Comparison of ENCODE assay signal across 9 mouse cellular contexts in the genomic region with DNA sequence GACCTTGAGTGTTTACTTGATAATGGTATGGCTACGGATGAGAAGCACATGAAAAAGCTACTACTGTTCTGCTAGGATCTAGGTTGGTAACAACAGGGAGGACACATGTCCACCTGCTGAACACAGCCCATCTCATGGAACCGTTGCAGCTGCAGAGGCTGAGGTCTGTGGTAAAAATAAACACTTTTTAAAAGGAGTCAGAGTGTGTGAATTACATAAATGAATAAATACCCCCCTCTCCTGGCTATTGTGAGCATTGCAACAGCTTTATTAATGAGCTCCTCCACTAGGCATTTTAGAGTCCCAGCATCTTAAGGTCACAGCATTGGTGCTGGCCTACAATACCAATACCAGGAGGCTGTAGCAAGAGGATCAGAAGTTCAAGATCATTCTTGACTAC. TPM values are rescaled to one million over a fixed set of nuclear protein-coding genes. Genes with fewer than 3 reads are reported as not detected.
A peak's percentile ranks its signal among the peaks of the same experiment; 100 is the strongest.
DNase-seq lines count a peak whose midpoint lies in the region; ATAC-seq and TF ChIP-seq lines count a peak whose summit lies in the region.
"Had no signal": no experiment of that assay in that cellular context is flagged by ENCODE, and none has a peak within 500 bp of the region (broad histone marks: within the 10 kb centered on the region; RNA-seq: fewer than 3 reads in every experiment).

No protein-coding gene starts in this region.

- TF ChIP-seq CTCF in bone marrow macrophage, adult 2 months (IDR thresholded peaks at IDR 0.05; ENCODE audit: low read depth, low read length), result peak; percentile 54; the same call in 1 of the 2 replicates
- peak; percentile 83 for TF ChIP-seq CTCF in forebrain, postnatal 0 days (IDR thresholded peaks at IDR 0.05; ENCODE audit: low read depth)
- peak; percentile 83 for TF ChIP-seq CTCF in hindbrain, postnatal 0 days (IDR thresholded peaks at IDR 0.05; ENCODE audit: low read depth)
- peak; percentile 84 for TF ChIP-seq CTCF in left cerebral cortex, adult 2 months (IDR thresholded peaks at IDR 0.05)

- no peak overlapping the region for H3K27ac ChIP-seq in limb, embryonic 11.5 days (replicated peaks; ENCODE audit: low read depth, low read length)
- H3K27ac ChIP-seq in limb, embryonic 10.5 days, result no peak overlapping the region
- no peak overlapping the region for H3K27ac ChIP-seq in bone marrow macrophage, adult 2 months (ENCODE audit: insufficient read depth, low read depth, low read length)
- H3K27ac ChIP-seq in forebrain, postnatal 0 days (ENCODE audit: low read depth, low read length), result no peak overlapping the region
- no peak overlapping the region for H3K27ac ChIP-seq in hindbrain, postnatal 0 days
- H3K27ac ChIP-seq in left cerebral cortex, adult 2 months, result no peak overlapping the region
- H3K27ac ChIP-seq in midbrain, embryonic 12.5 days (replicated peaks), result no peak overlapping the region
- no peak overlapping the region for H3K27ac ChIP-seq in stomach, embryonic 16.5 days (ENCODE audit: low read length)

- no peaks in the 10 kb centered on the region for H3K4me1 ChIP-seq in limb, embryonic 11.5 days (ENCODE audit: control insufficient read depth, insufficient read depth, low read length)
- no peaks in the 10 kb centered on the region for H3K4me1 ChIP-seq in limb, embryonic 10.5 days
- H3K4me1 ChIP-seq in bone marrow macrophage, adult 2 months (ENCODE audit: control insufficient read depth, insufficient read depth, low read length), result no peaks in the 10 kb centered on the region
- no peaks in the 10 kb centered on the region for H3K4me1 ChIP-seq in forebrain, postnatal 0 days (ENCODE audit: insufficient read depth)
- H3K4me1 ChIP-seq in hindbrain, postnatal 0 days (ENCODE audit: insufficient read depth, low read length), result no peaks in the 10 kb centered on the region
- no peaks in the 10 kb centered on the region for H3K4me1 ChIP-seq in midbrain, embryonic 12.5 days
- H3K4me1 ChIP-seq in stomach, embryonic 16.5 days (ENCODE audit: control insufficient read depth, insufficient read depth, low read length), result 0 out of 2 replicates have a peak, but pooled peaks cover 5% of the 10 kb centered on the region

- no peaks in the 10 kb centered on the region for H3K9me3 ChIP-seq in limb, embryonic 11.5 days (ENCODE audit: control insufficient read depth, low read length)
- H3K9me3 ChIP-seq in limb, embryonic 10.5 days (replicated peaks), result no peaks in the 10 kb centered on the region
- no peaks in the 10 kb centered on the region for H3K9me3 ChIP-seq in forebrain, postnatal 0 days (ENCODE audit: low read length)
- H3K9me3 ChIP-seq in hindbrain, postnatal 0 days (ENCODE audit: low read length), result no peaks in the 10 kb centered on the region
- no peaks in the 10 kb centered on the region for H3K9me3 ChIP-seq in midbrain, embryonic 12.5 days
- H3K9me3 ChIP-seq in stomach, embryonic 16.5 days (replicated peaks; ENCODE audit: control insufficient read depth, low read length), result no peaks in the 10 kb centered on the region

- ATAC-seq in limb, embryonic 11.5 days (ENCODE audit: insufficient number of reproducible peaks, low FRiP score, low TSS enrichment, low read depth), result no peak
- ATAC-seq in forebrain, postnatal 0 days, result peak; percentile 83
- ATAC-seq in hindbrain, postnatal 0 days, result peak; percentile 83
- ATAC-seq in midbrain, embryonic 12.5 days (ENCODE audit: low FRiP score, low read depth), result peak; percentile 56
- 0 out of 2 replicates have a peak, but pooled peaks have one; percentile 50 for ATAC-seq in stomach, embryonic 16.5 days (ENCODE audit: insufficient read depth, low FRiP score)

- no peak for TF ChIP-seq POLR2A in bone marrow macrophage, adult 2 months (IDR thresholded peaks at IDR 0.05; ENCODE audit: borderline replicate concordance, low read depth, low read length)

- DNase-seq in limb, embryonic 11.5 days (ENCODE audit: low spot score), result peak; percentile 46
- no peak for DNase-seq in limb, embryonic 10.5 days (ENCODE audit: low spot score)
- peak; percentile 84 for DNase-seq in forebrain, postnatal 0 days
- DNase-seq in hindbrain, postnatal 0 days (ENCODE audit: low spot score), result peak; percentile 88
- DNase-seq in left cerebral cortex, adult 2 months (ENCODE audit: extremely low spot score in 1 of 2, low spot score in 2 of 2), result peak; percentile 46 to 57

- no peak overlapping the region for H3K4me2 ChIP-seq in limb, embryonic 11.5 days (ENCODE audit: low read depth, severe bottlenecking)
- no peak overlapping the region for H3K4me2 ChIP-seq in forebrain, postnatal 0 days (ENCODE audit: low read depth)
- no peak overlapping the region for H3K4me2 ChIP-seq in hindbrain, postnatal 0 days (ENCODE audit: low read depth, low read length)
- H3K4me2 ChIP-seq in midbrain, embryonic 12.5 days (replicated peaks), result no peak overlapping the region
- no peak overlapping the region for H3K4me2 ChIP-seq in stomach, embryonic 16.5 days (ENCODE audit: low read depth, low read length)

- H3K9ac ChIP-seq in limb, embryonic 11.5 days (ENCODE audit: low read length), result no peak overlapping the region
- H3K9ac ChIP-seq in forebrain, postnatal 0 days, result no peak overlapping the region
- no peak overlapping the region for H3K9ac ChIP-seq in hindbrain, postnatal 0 days (replicated peaks; ENCODE audit: low read length)
- H3K9ac ChIP-seq in midbrain, embryonic 12.5 days (replicated peaks), result no peak overlapping the region
- no peak overlapping the region for H3K9ac ChIP-seq in stomach, embryonic 16.5 days (ENCODE audit: low read length)

- 43% methylated on average over 2 of the region's 2 CpGs for WGBS in limb, embryonic 11.5 days
- 43% methylated on average over 2 of the region's 2 CpGs for WGBS in limb, embryonic 10.5 days
- WGBS in forebrain, postnatal 0 days, result 39% methylated on average over 2 of the region's 2 CpGs
- WGBS in hindbrain, postnatal 0 days, result 37% methylated on average over 2 of the region's 2 CpGs
- WGBS in midbrain, embryonic 12.5 days, result 48% methylated on average over 2 of the region's 2 CpGs
- 10% methylated on average over 2 of the region's 2 CpGs for WGBS in stomach, embryonic 16.5 days

- H3K27me3 ChIP-seq in limb, embryonic 11.5 days (ENCODE audit: control insufficient read depth, insufficient read depth, low read length), result no peaks in the 10 kb centered on the region
- H3K27me3 ChIP-seq in limb, embryonic 10.5 days (ENCODE audit: low read depth, poor library complexity, severe bottlenecking), result no peaks in the 10 kb centered on the region
- H3K27me3 ChIP-seq in forebrain, postnatal 0 days (ENCODE audit: insufficient read depth, low read length), result no peaks in the 10 kb centered on the region
- H3K27me3 ChIP-seq in hindbrain, postnatal 0 days (ENCODE audit: insufficient read depth, low read length), result no peaks in the 10 kb centered on the region
- H3K27me3 ChIP-seq in midbrain, embryonic 12.5 days, result no peaks in the 10 kb centered on the region
- H3K27me3 ChIP-seq in stomach, embryonic 16.5 days (ENCODE audit: control insufficient read depth, insufficient read depth, low read length), result no peaks in the 10 kb centered on the region

- H3K4me3 ChIP-seq in limb, embryonic 11.5 days (ENCODE audit: low read depth, low read length), result no peak overlapping the region
- no peak overlapping the region for H3K4me3 ChIP-seq in limb, embryonic 10.5 days
- H3K4me3 ChIP-seq in bone marrow macrophage, adult 2 months (ENCODE audit: insufficient read depth, low read length), result no peak overlapping the region
- no peak overlapping the region for H3K4me3 ChIP-seq in forebrain, postnatal 0 days (ENCODE audit: low read depth, low read length)
- no peak overlapping the region for H3K4me3 ChIP-seq in hindbrain, postnatal 0 days (ENCODE audit: low read length)
- no peak overlapping the region for H3K4me3 ChIP-seq in left cerebral cortex, adult 2 months
- H3K4me3 ChIP-seq in midbrain, embryonic 12.5 days, result no peak overlapping the region
- no peak overlapping the region for H3K4me3 ChIP-seq in stomach, embryonic 16.5 days (replicated peaks; ENCODE audit: low read length)

- H3K36me3 ChIP-seq in limb, embryonic 11.5 days (ENCODE audit: control insufficient read depth, insufficient read depth, low read length), result no peaks in the 10 kb centered on the region
- no peaks in the 10 kb centered on the region for H3K36me3 ChIP-seq in limb, embryonic 10.5 days
- no peaks in the 10 kb centered on the region for H3K36me3 ChIP-seq in forebrain, postnatal 0 days (ENCODE audit: insufficient read depth)
- H3K36me3 ChIP-seq in hindbrain, postnatal 0 days (ENCODE audit: insufficient read depth, low read length), result no peaks in the 10 kb centered on the region
- no peaks in the 10 kb centered on the region for H3K36me3 ChIP-seq in midbrain, embryonic 12.5 days
- no peaks in the 10 kb centered on the region for H3K36me3 ChIP-seq in stomach, embryonic 16.5 days (ENCODE audit: control insufficient read depth, insufficient read depth, low read length)

- intact Hi-C loops in left cerebral cortex, adult 2 months (cut with DNase I), result loop anchor here (1.0 to 2.0 kb wide), 2 partner anchors 61 to 109 kb away; no protein-coding TSS in a partner anchor

RNA-seq across cellular contexts. Expression of gene Gm10203, which starts 10.1 kb away (rescaled TPM):
- polyA plus RNA-seq in limb, embryonic 11.5 days (2014; fragmentation: Nextera tagmentation; extraction: Ambion mirVana), result not detected in 2 replicates
- polyA plus RNA-seq in limb, embryonic 10.5 days (2016; fragmentation: Nextera tagmentation; extraction: Ambion mirVana), result not detected in 2 replicates
- polyA plus RNA-seq in bone marrow macrophage, adult 2 months (2012; ENCODE audit: insufficient read depth, insufficient read length, missing spikeins), result not detected in 2 replicates
- total RNA-seq in forebrain, postnatal 0 days (2014; rRNA removed), result not detected in 2 replicates
- not detected in 2 replicates for polyA plus RNA-seq in forebrain, postnatal 0 days (2015; fragmentation: Nextera tagmentation; extraction: Ambion mirVana)
- not detected in 2 replicates for total RNA-seq in hindbrain, postnatal 0 days (2014; rRNA removed)
- polyA plus RNA-seq in hindbrain, postnatal 0 days (2015; fragmentation: Nextera tagmentation; extraction: Ambion mirVana), result not detected in 2 replicates
- not detected for total RNA-seq in left cerebral cortex, adult 2 months (2021)
- not detected in 2 replicates for polyA plus RNA-seq in midbrain, embryonic 12.5 days (2016; fragmentation: Nextera tagmentation; extraction: Ambion mirVana)
- polyA plus RNA-seq in stomach, embryonic 16.5 days (2015; fragmentation: Nextera tagmentation; extraction: Ambion mirVana), result not detected in 2 replicates
- total RNA-seq: adrenal gland, postnatal 36 days had no signal

RNA-seq across cellular contexts. Expression of gene Dennd5b, which starts 18.4 kb away (rescaled TPM):
- polyA plus RNA-seq in limb, embryonic 11.5 days (2014; fragmentation: Nextera tagmentation; extraction: Ambion mirVana), result 7.5 and 9.1 TPM in 2 replicates
- 7.6 and 8.7 TPM in 2 replicates for polyA plus RNA-seq in limb, embryonic 10.5 days (2016; fragmentation: Nextera tagmentation; extraction: Ambion mirVana)
- polyA plus RNA-seq in bone marrow macrophage, adult 2 months (2012; ENCODE audit: insufficient read depth, insufficient read length, missing spikeins), result 0.19 and 0.87 TPM in 2 replicates
- 36.2 and 42.2 TPM in 2 replicates for total RNA-seq in forebrain, postnatal 0 days (2014; rRNA removed)
- polyA plus RNA-seq in forebrain, postnatal 0 days (2015; fragmentation: Nextera tagmentation; extraction: Ambion mirVana), result 5.1 and 10.3 TPM in 2 replicates
- 42.4 and 61.0 TPM in 2 replicates for total RNA-seq in hindbrain, postnatal 0 days (2014; rRNA removed)
- polyA plus RNA-seq in hindbrain, postnatal 0 days (2015; fragmentation: Nextera tagmentation; extraction: Ambion mirVana), result 11.9 TPM in 2 replicates
- total RNA-seq in left cerebral cortex, adult 2 months (2021), result 10 to 100 TPM; 67.8 to 73.1 TPM
- 19.8 and 22.7 TPM in 2 replicates for polyA plus RNA-seq in midbrain, embryonic 12.5 days (2016; fragmentation: Nextera tagmentation; extraction: Ambion mirVana)
- polyA plus RNA-seq in stomach, embryonic 16.5 days (2015; fragmentation: Nextera tagmentation; extraction: Ambion mirVana), result 3.9 and 4.5 TPM in 2 replicates

RNA-seq across cellular contexts. Expression of gene Etfbkmt, which starts 19.8 kb away (rescaled TPM):
- polyA plus RNA-seq in limb, embryonic 11.5 days (2014; fragmentation: Nextera tagmentation; extraction: Ambion mirVana), result 10.5 and 13.0 TPM in 2 replicates
- 14.4 and 15.8 TPM in 2 replicates for polyA plus RNA-seq in limb, embryonic 10.5 days (2016; fragmentation: Nextera tagmentation; extraction: Ambion mirVana)
- polyA plus RNA-seq in bone marrow macrophage, adult 2 months (2012; ENCODE audit: insufficient read depth, insufficient read length, missing spikeins), result 5.8 and 9.0 TPM in 2 replicates
- total RNA-seq in forebrain, postnatal 0 days (2014; rRNA removed), result 4.4 and 5.7 TPM in 2 replicates
- 6.5 and 6.9 TPM in 2 replicates for polyA plus RNA-seq in forebrain, postnatal 0 days (2015; fragmentation: Nextera tagmentation; extraction: Ambion mirVana)
- 3.0 and 4.9 TPM in 2 replicates for total RNA-seq in hindbrain, postnatal 0 days (2014; rRNA removed)
- polyA plus RNA-seq in hindbrain, postnatal 0 days (2015; fragmentation: Nextera tagmentation; extraction: Ambion mirVana), result 6.6 TPM in 2 replicates
- total RNA-seq in left cerebral cortex, adult 2 months (2021), result 1 to 10 TPM; 2.2 to 2.6 TPM
- 8.1 and 8.4 TPM in 2 replicates for polyA plus RNA-seq in midbrain, embryonic 12.5 days (2016; fragmentation: Nextera tagmentation; extraction: Ambion mirVana)
- polyA plus RNA-seq in stomach, embryonic 16.5 days (2015; fragmentation: Nextera tagmentation; extraction: Ambion mirVana), result 18.1 and 19.3 TPM in 2 replicates
